Mouse (Mus musculus): ENCODE results near the gene Usp20.

The Usp20 gene

DNA sequence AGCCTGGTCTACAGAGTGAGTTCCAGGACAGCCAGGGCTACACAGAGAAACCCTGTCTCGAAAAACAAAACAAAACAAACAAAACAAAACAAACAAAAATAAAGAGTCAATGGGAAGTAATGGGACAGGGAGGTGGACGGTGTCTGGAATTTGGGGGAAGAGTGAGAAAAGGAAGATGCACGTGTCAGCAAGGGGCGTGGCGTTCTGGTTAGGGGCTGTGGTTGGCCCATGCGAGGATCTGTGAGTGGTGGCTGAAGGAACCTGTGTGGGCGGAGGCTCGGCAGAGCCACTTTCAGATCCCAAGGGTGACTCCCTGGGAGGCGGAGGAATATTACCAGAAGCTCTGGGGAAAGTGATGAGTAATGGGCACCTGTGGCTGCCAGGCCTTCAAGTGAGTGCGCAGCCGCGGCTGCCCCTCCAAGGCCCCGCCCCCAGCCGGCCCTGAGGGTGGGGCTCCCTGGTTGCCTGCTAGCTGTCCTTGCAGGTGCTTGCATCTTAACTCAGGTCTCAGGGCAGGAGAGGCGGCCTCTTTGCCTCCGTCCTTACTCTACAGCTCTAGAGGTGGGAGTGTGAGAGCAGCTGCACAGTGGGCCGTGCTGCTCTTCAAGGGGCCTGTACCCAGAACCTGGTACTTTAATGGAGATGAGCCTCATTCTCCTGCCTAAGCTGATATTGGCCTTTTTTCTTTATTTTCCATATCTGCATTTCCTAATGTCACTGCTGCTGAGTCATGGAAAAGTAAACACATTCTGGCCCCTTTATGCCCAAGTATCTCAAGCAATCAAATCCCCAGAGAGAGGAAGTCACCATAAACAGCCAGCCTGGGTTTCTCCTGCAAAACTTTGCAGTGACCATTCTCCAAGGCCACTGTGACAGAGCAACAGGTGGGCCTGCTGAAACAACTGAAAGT, 3.3 kb downstream of the Usp20 start:
- peak in 1 of 2 experiments; percentile 34 for DNase-seq (ENCODE audit: low spot score in 2 of 2)

- DNase-seq (ENCODE audit: low spot score in 2 of 2), result no peak
Observed at GRCm38 (mm10) chr2:30990221-30990620, 8.1 kb downstream of the Usp20 start.

DNA sequence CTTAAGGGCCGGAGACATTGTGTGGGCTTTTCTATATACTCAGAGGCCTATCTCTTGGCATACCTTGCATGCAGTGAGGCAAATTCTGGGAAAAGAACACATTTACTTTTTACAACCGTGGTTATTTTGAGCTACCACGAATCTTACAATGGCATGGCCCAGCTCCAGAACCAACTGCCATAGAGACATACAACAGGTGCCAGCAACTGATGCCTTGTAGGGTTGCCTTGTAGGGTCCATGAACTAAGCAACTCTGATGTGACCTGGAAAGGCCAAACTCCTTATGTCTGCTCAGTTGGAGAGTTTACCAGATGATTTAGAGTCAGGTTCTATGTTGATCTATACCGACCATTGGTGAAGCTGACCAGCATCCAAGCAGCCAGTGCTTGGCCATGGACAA, 12.8 kb downstream of the Usp20 start:
- no peak for DNase-seq (ENCODE audit: low spot score in 2 of 2)

GRCm38 (mm10) chr2:30995432-30995996, 13.4 kb downstream of the Usp20 start:
- DNase-seq (ENCODE audit: low spot score in 2 of 2), result no peak

DNA sequence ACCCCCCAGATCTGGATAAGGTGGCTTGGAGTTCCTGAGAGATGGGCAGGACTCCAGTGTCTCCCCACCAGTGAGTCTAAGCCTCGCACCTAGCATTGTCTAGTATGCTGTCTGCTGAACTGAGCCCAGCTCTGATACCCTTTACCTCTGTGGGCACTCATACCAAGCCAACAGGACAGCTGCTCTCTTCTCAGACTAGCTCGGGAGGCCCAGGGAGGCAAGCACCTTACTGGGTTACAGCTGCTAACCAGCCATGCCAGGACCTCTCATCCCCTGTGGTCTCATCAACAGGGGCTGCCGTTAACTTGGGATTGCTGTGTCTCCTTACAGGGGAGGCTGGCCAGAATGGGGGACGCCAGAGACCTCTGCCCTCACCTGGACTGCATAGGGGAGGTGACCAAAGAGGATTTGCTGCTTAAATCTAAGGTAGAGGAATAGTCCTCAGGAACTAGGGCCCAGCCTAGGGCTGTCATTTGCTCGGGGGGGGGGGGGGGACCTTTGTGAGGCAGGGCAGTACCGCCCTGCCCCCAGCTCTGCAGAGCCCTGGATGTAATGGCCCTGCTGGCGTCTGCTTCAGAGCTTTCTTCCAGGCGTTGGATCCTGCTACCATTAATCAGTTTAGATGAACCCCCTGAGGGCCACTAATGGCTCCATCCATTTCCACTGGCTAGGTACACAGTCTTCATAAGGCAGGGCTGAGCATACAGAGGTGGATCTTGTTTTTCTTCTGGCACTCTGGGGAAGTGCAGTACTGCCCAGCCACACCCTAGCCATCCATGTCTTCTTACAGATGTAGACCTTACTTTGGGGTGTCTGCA, 16.6 kb downstream of the Usp20 start:
- no peak for DNase-seq (ENCODE audit: low spot score in 2 of 2)

- DNase-seq (ENCODE audit: low spot score in 2 of 2), result peak in 1 of 2 experiments; percentile 34
Observed at GRCm38 (mm10) chr2:31002857-31003256, 20.8 kb downstream of the Usp20 start.

- no peak for DNase-seq (ENCODE audit: low spot score in 2 of 2)
Observed at GRCm38 (mm10) chr2:31005453-31005852, 23.4 kb downstream of the Usp20 start.

DNA sequence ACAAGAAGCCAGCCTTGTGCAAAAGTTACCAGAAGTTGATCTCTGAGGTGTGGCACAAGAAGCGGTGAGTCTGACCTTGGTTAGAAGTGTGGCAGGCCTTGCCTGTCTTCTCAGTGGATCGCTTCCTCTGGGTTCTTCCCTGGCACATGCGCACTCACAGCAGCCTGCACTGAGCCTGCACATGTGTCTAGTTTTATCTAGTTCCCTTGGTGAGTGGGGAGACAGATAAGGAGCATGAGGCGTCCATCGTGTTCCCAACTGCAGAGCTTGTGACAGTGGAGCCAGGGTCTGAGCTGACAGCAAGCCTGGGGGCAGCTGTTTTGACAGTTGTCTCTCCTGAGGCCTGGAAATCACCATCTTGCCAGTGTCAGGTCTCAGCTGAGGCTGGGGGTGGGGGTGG, 24.4 kb downstream of the Usp20 start:
- no peak for DNase-seq (ENCODE audit: low spot score in 2 of 2)

- no peak for DNase-seq (ENCODE audit: low spot score in 2 of 2)
Observed at GRCm38 (mm10) chr2:31007208-31007607, 25.1 kb downstream of the Usp20 start.

DNA sequence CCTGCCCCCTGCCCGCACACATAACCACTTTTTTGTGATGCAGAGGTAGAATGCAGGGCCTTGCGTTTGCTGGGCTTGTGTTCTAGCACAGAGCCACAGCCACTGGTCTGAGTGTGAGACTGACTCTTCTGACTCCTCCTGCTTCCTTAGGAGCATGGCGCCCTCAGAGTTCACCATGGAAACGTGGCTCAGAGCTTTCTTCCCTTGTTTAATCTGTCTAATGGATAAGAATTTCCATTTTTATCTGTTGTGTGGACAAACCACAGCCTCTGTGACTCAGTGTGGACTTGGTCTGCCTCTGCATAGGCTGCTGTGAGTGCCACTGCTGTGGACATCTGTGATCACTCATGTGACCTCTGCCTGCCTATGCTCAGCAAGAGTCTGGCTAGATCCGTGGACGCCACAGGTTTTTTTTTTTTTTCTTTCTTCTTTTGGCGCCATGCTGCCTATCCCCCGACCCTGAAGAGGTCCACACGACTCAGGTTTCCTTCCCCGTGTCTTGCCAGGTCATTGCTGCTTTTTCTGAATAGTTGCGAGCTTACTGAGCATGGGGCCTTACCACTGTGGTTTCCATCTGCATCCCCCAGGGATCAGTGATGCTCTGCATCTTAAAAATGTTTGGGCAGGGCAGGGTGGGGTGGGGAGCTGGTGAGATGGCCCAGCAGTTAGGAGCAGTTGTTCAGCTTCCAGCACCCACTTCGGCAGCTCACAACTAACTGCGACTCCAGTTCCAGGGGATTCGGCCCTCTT, 31.5 kb downstream of the Usp20 start:
- no peak for DNase-seq (ENCODE audit: low spot score in 2 of 2)

GRCm38 (mm10) chr2:31017625-31018317, 35.7 kb downstream of the Usp20 start:
- DNase-seq (ENCODE audit: low spot score in 2 of 2), result no peak

- DNase-seq (ENCODE audit: low spot score in 2 of 2), result no peak
Observed at GRCm38 (mm10) chr2:31018519-31018918, 36.4 kb downstream of the Usp20 start.

- no peak for DNase-seq (ENCODE audit: low spot score in 2 of 2)
Observed at GRCm38 (mm10) chr2:31019011-31019410, 36.9 kb downstream of the Usp20 start.

- no peak for DNase-seq (ENCODE audit: low spot score in 2 of 2)
Observed at GRCm38 (mm10) chr2:31020202-31020601, 38.1 kb downstream of the Usp20 start.

DNA sequence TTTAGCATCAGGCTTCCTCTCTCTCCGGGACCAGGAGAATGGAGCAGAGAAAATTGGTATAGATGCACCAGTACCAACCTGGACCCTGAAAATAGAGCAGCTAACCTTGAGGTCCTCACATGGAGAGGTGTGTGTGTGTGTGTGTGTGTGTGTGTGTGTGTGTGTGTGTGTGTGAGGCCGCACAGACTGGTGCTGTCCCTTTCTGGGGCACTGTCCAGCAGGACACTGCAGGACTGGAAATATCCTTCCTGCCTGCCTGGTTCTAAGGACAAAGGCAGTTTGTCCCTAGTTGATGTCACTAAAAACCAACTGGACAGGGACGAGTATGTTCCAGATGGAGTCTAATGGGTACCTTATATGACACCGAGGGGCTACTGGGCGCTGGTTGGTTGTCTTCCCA, 41.9 kb downstream of the Usp20 start:
- no peak for DNase-seq (ENCODE audit: low spot score in 2 of 2)

DNA sequence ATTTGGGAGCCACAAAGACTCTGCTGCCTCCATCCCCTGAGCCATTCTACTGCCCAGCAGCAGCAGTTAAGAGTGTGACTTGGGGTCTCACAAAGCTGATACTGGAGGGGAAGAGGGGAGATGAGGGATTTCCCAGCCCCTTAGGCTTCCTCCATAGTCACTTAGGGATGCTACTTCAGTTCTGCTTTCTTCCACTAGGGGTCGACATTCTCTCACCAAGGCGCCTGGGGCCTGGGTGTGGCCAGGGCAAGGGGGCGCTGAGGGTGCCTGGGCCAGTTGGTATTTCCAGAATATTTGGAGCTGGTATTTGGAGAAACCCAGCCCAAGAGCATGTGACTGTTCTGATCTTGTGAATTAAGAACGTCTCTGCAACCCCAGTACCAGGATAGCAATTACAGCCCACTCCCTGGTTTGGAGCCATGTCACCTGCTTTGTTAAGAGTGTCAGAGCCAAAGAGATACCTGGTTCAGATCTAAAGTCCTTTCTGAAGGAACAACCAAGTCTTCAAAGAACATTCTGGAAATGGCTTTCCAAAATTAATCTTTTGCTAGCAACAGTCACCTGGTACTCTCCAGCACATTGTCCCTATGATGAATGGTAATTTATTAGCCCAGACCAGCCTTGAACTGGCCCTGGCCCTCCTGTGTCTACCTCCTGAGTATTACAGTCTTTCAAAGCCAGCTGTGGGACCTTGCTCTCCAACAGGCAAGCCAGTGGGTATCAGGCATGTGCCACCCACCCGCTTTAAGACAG, 42.7 kb downstream of the Usp20 start:
- DNase-seq (ENCODE audit: low spot score in 2 of 2), result peak; percentile 42 to 70

- DNase-seq (ENCODE audit: low spot score in 2 of 2), result no peak
Observed at GRCm38 (mm10) chr2:31025458-31025857, 43.4 kb downstream of the Usp20 start.

GRCm38 (mm10) chr2:31026642-31027041, 44.6 kb downstream of the Usp20 start:
- no peak for DNase-seq (ENCODE audit: low spot score in 2 of 2)

DNA sequence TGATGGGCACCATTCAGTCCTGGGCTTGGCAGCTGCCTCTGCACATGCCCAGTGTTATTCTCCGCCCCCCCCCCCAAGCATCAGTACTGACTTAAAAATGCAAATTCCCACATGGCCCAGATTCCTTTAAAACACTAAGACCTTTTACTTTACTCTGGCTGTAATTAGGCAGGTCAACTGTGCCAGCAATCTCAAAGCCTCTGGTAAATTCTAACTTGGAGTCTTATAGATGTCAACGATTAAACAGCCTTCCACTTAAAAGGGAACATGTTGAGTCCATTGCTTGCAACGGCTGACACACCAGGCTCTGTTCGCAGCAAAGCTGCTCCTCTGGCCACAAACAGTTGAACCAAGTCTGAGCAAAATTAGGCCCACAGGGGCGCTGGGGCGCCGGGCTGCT, 49.9 kb downstream of the Usp20 start:
- DNase-seq (ENCODE audit: low spot score in 2 of 2), result no peak

DNA sequence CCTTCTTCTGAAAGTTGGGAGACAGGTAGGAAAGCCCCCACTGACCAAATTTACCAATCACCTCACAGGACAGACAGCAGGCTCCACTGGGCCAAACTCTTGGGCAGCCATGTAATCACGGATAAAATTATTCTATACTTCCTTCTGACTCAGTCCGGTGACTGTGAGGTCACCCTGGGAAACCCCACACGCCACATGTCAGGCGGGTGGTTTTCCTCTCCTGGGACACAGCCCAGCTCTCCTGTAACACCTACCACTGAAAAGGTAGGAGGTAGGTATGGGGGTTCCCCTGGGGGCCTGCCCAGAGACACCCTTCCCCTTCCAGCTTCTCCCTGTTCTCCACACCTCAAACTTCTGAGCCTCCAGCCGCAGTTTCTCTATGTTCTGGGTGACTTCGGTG, 54.7 kb downstream of the Usp20 start:
- DNase-seq (ENCODE audit: low spot score in 2 of 2), result no peak

All from left cerebral cortex, adult 9 months (tissue).